Mouse (Mus musculus) testis, adult 2 months (tissue): ENCODE data around the gene Cblb. TPM values are rescaled to one million over a fixed set of nuclear protein-coding genes. Genes with fewer than 3 reads are reported as not detected.

Experiments used
- H3K27ac ChIP-seq: fragments of 200-500 bp; 2 replicates; pipeline ENCODE4 v1.5.1; 2012; ENCODE audit warnings: low read depth, low read length; ENCODE audit not compliant: control insufficient read depth, insufficient read depth
- H3K27me3 ChIP-seq: fragments of 200-500 bp; 2 replicates; pipeline ENCODE4 v1.6.1; 2012; ENCODE audit warnings: mild to moderate bottlenecking, low read length, moderate library complexity; ENCODE audit not compliant: control insufficient read depth, insufficient read depth
- H3K36me3 ChIP-seq: fragments of 200-500 bp; 2 replicates; pipeline ENCODE4 v1.6.1; 2012; ENCODE audit warnings: mild to moderate bottlenecking, low read length; ENCODE audit not compliant: control insufficient read depth, insufficient read depth
- H3K4me1 ChIP-seq: fragments of 200-500 bp; 2 replicates; pipeline ENCODE4 v1.6.1; 2012; ENCODE audit warnings: low read length; ENCODE audit not compliant: control insufficient read depth, insufficient read depth
- H3K4me3 ChIP-seq: fragments of 200-500 bp; 2 replicates; pipeline ENCODE4 v1.5.1; 2012; ENCODE audit warnings: low read depth, mild to moderate bottlenecking, low read length, moderate library complexity, mixed read lengths; ENCODE audit not compliant: control insufficient read depth
- CTCF ChIP-seq: fragments of 200-500 bp; IDR thresholded peaks from 2 replicates; pipeline ENCODE4 v1.5.1; 2012; ENCODE audit warnings: low read depth, mild to moderate bottlenecking, inconsistent platforms, low read length, moderate library complexity; ENCODE audit not compliant: control insufficient read depth, insufficient read depth, insufficient replicate concordance
- POLR2A ChIP-seq: fragments of 200-500 bp; IDR thresholded peaks from 2 replicates; pipeline ENCODE4 v1.6.1; 2012; ENCODE audit warnings: low read depth, mild to moderate bottlenecking, inconsistent platforms, low read length, moderate library complexity; ENCODE audit not compliant: control insufficient read depth
- polyA plus RNA-seq: library from polyadenylated mRNA; depleted of rRNA; stranded (reverse); fragments of >200 nt; gene quantifications from 2 replicates; pipeline ENCODE4 v1.2.3, GENCODE M21; 2012

The Cblb gene
- polyA plus RNA-seq, 1 experiment: 17.3 TPM

DNA sequence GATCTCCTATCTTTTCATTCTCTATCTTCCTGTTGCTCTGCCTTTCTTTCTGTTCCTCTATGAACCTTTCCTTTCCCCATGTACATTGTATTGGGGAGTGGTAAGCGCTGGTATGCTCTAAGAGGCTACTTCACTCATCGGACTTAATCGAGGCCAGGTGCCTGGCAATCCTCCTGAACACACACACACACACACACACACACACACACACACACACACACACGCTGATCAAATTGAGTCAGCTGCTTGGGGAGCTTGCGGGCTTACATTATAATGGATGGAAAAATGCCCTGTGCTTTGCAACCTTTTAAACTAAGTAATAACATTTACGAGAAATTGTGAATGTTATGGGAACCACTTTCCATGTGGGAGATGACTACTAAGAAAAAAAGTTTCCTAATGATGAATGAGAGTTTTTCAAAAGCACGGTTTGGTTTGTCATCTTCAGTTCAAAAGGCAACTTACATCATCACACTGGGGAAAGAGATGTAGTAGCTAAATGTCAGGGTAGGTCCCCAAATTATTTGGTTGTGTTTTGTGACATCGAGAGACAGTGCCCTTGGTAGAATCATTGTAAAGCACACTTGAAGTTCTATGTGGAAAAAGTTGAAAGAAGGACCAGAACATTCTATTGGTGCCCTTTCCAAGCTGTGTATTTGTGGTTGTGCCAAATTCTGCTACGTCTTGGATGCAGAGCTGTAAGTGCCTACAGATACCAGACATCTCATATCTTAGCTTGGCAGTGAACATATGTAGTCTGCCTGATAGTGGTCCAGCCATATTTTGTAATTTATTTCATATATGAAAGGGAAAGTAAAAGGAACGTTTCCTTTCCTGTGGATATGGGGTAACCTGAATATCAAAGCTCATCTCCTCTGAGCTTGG, 36.8 kb downstream of the Cblb start:
- no peak overlapping the region for H3K27ac ChIP-seq
- no peak overlapping the region for H3K4me3 ChIP-seq
- no peaks in the 10 kb centered on the region for H3K4me1 ChIP-seq
- no peaks in the 10 kb centered on the region for H3K36me3 ChIP-seq
- no peaks in the 10 kb centered on the region for H3K27me3 ChIP-seq
- TF ChIP-seq POLR2A (no peak), CTCF (no peak)

GRCm38 (mm10) chr16:52068517-52068874, 37.5 kb downstream of the Cblb start:
- Histone ChIP-seq H3K4me3 (no peak overlapping the region), H3K36me3 (no peaks in the 10 kb centered on the region), H3K27ac (no peak overlapping the region), H3K27me3 (no peaks in the 10 kb centered on the region), H3K4me1 (no peaks in the 10 kb centered on the region)
- TF ChIP-seq POLR2A (no peak), CTCF (no peak)

GRCm38 (mm10) chr16:52069648-52070047, 38.6 kb downstream of the Cblb start:
- H3K4me3 ChIP-seq: no peak overlapping the region
- H3K27ac ChIP-seq: no peak overlapping the region
- H3K36me3 ChIP-seq: no peaks in the 10 kb centered on the region
- H3K27me3 ChIP-seq: no peaks in the 10 kb centered on the region
- H3K4me1 ChIP-seq: no peaks in the 10 kb centered on the region
- TF ChIP-seq CTCF (no peak), POLR2A (no peak)

GRCm38 (mm10) chr16:52070128-52070527, 39.1 kb downstream of the Cblb start:
- Histone ChIP-seq H3K4me1 (no peaks in the 10 kb centered on the region), H3K27ac (no peak overlapping the region), H3K36me3 (no peaks in the 10 kb centered on the region), H3K27me3 (no peaks in the 10 kb centered on the region), H3K4me3 (no peak overlapping the region)
- no peak for TF ChIP-seq POLR2A
- no peak for TF ChIP-seq CTCF

DNA sequence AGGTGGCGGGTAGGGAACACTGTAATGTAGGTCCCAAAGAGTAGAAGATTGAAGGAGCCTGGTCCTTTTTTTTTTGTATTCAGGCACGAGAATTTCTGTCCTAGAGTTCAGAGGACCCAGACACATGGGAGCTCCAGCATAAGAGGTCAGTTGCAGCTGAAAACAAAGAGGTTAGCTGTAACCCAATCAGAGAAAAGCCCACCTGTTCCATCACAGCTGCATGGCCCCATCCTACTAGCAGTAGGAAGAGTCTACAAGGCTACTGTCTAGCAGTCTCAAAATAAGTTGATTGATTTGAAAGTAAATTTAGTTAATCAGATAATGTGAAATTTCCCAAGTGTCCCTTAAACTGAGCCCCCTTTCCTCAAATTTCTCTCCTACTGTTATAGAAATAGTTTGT, 40.3 kb downstream of the Cblb start:
- H3K36me3 ChIP-seq: no peaks in the 10 kb centered on the region
- H3K4me1 ChIP-seq: no peaks in the 10 kb centered on the region
- TF ChIP-seq POLR2A (no peak), CTCF (no peak)
- H3K27me3 ChIP-seq: no peaks in the 10 kb centered on the region
- H3K27ac ChIP-seq: no peak overlapping the region
- no peak overlapping the region for H3K4me3 ChIP-seq

GRCm38 (mm10) chr16:52071766-52072209, 40.8 kb downstream of the Cblb start:
- Histone ChIP-seq H3K4me1 (no peaks in the 10 kb centered on the region), H3K27me3 (no peaks in the 10 kb centered on the region), H3K4me3 (no peak overlapping the region), H3K36me3 (no peaks in the 10 kb centered on the region), H3K27ac (no peak overlapping the region)
- TF ChIP-seq POLR2A (no peak), CTCF (no peak)

DNA sequence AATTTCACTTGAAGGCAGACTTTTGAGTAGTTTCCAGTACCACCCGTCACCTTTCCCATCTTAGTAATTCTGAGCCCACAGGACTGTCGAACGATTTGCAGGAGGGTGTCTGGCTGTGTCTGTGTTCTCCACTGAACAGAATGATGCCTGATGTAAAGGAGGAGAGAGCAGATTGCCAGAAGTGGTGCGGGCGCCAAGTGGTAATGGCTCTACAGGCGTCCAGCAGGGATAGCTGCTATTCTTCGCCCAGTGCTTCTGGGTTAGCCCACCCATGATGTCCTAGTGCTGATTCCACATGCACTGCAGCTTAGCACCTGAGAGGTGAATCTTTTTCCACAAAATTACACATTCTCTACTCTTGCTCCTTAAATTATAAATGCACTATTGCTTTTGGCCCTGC, 45.6 kb downstream of the Cblb start:
- no peak for TF ChIP-seq POLR2A
- no peak for TF ChIP-seq CTCF
- no peaks in the 10 kb centered on the region for H3K27me3 ChIP-seq
- no peaks in the 10 kb centered on the region for H3K4me1 ChIP-seq
- H3K4me3 ChIP-seq: no peak overlapping the region
- H3K27ac ChIP-seq: no peak overlapping the region
- H3K36me3 ChIP-seq: no peaks in the 10 kb centered on the region
